Mouse (Mus musculus): ENCODE results near the gene Srsf3. TPM values are rescaled to one million over a fixed set of nuclear protein-coding genes. Genes with fewer than 3 reads are reported as not detected.
"Not testable (repeated sequence)": the region's sequence is repeated elsewhere in the genome, so short reads cannot be mapped to it uniquely, and the experiment has no call there.

Gene Srsf3
- polyA plus RNA-seq, 1 experiment: 71.0 TPM

- H3K4me3 ChIP-seq (ENCODE audit: insufficient read depth, low read depth, low read length): no peak overlapping the region
- peaks cover 3% of the 10 kb centered on the region; the same call in 1 of the 2 replicates for H3K36me3 ChIP-seq (ENCODE audit: control insufficient read depth, insufficient read depth, low read length)
- 84% methylated on average over 9 of the region's 9 CpGs for WGBS
- peaks cover 3% of the 10 kb centered on the region; the same call in 1 of the 2 replicates for H3K4me1 ChIP-seq (ENCODE audit: control insufficient read depth, insufficient read depth, low read length)
- no peak for DNase-seq
- no peaks in the 10 kb centered on the region for H3K27me3 ChIP-seq (replicated peaks; ENCODE audit: control insufficient read depth, insufficient read depth, low read length)
- TF ChIP-seq CTCF (conservative IDR thresholded peaks at IDR 0.05; ENCODE audit: insufficient read depth, insufficient read length, low read depth, low read length) (no peak), POLR2A (IDR thresholded peaks at IDR 0.05; ENCODE audit: low read depth, low read length) (no peak)
- H3K27ac ChIP-seq (ENCODE audit: insufficient read depth, low read depth, low read length): no peak overlapping the region
These were observed 41.1 kb upstream of the Srsf3 start for GRCm38 (mm10) chr17:28991286-28991685.

GRCm38 (mm10) chr17:28992105-28992504, 40.3 kb upstream of the Srsf3 start:
- DNase-seq: peak; percentile 92
- Histone ChIP-seq H3K36me3 (ENCODE audit: control insufficient read depth, insufficient read depth, low read length) (peaks cover 3% of the 10 kb centered on the region; the same call in 1 of the 2 replicates), H3K27me3 (replicated peaks; ENCODE audit: control insufficient read depth, insufficient read depth, low read length) (no peaks in the 10 kb centered on the region), H3K4me3 (ENCODE audit: insufficient read depth, low read depth, low read length) (no peak overlapping the region), H3K4me1 (ENCODE audit: control insufficient read depth, insufficient read depth, low read length) (peaks cover 3% of the 10 kb centered on the region; the same call in 1 of the 2 replicates), H3K27ac (ENCODE audit: insufficient read depth, low read depth, low read length) (no peak overlapping the region)
- WGBS: 21% methylated on average over 7 of the region's 7 CpGs
- TF ChIP-seq POLR2A (IDR thresholded peaks at IDR 0.05; ENCODE audit: low read depth, low read length) (no peak), CTCF (conservative IDR thresholded peaks at IDR 0.05; ENCODE audit: insufficient read depth, insufficient read length, low read depth, low read length) (no peak)

GRCm38 (mm10) chr17:28993004-28993403, 39.4 kb upstream of the Srsf3 start:
- H3K36me3 ChIP-seq (ENCODE audit: control insufficient read depth, insufficient read depth, low read length); H3K27ac ChIP-seq (ENCODE audit: insufficient read depth, low read depth, low read length); H3K4me3 ChIP-seq (ENCODE audit: insufficient read depth, low read depth, low read length); DNase-seq; H3K4me1 ChIP-seq (ENCODE audit: control insufficient read depth, insufficient read depth, low read length); H3K27me3 ChIP-seq (replicated peaks; ENCODE audit: control insufficient read depth, insufficient read depth, low read length): not testable (repeated sequence)
- 90% methylated on average over 1 of the region's 1 CpGs for WGBS

- H3K4me3 ChIP-seq (ENCODE audit: insufficient read depth, low read depth, low read length): no peak overlapping the region
- H3K36me3 ChIP-seq (ENCODE audit: control insufficient read depth, insufficient read depth, low read length): peaks cover 4% of the 10 kb centered on the region
- DNase-seq: no peak
- H3K27ac ChIP-seq (ENCODE audit: insufficient read depth, low read depth, low read length): no peak overlapping the region
- TF ChIP-seq CTCF (conservative IDR thresholded peaks at IDR 0.05; ENCODE audit: insufficient read depth, insufficient read length, low read depth, low read length) (no peak), POLR2A (IDR thresholded peaks at IDR 0.05; ENCODE audit: low read depth, low read length) (no peak)
- peaks cover 3% of the 10 kb centered on the region; the same call in 1 of the 2 replicates for H3K4me1 ChIP-seq (ENCODE audit: control insufficient read depth, insufficient read depth, low read length)
- no peaks in the 10 kb centered on the region for H3K27me3 ChIP-seq (replicated peaks; ENCODE audit: control insufficient read depth, insufficient read depth, low read length)
- WGBS: 77% methylated on average over 4 of the region's 4 CpGs
These were observed 37.8 kb upstream of the Srsf3 start for GRCm38 (mm10) chr17:28994615-28995014.

- TF ChIP-seq POLR2A (IDR thresholded peaks at IDR 0.05; ENCODE audit: low read depth, low read length) (no peak), CTCF (conservative IDR thresholded peaks at IDR 0.05; ENCODE audit: insufficient read depth, insufficient read length, low read depth, low read length) (no peak)
- 82% methylated on average over 6 of the region's 6 CpGs for WGBS
- no peak overlapping the region for H3K4me3 ChIP-seq (ENCODE audit: insufficient read depth, low read depth, low read length)
- H3K27me3 ChIP-seq (replicated peaks; ENCODE audit: control insufficient read depth, insufficient read depth, low read length): no peaks in the 10 kb centered on the region
- peaks cover 2% of the 10 kb centered on the region; the same call in 1 of the 2 replicates for H3K4me1 ChIP-seq (ENCODE audit: control insufficient read depth, insufficient read depth, low read length)
- H3K27ac ChIP-seq (ENCODE audit: insufficient read depth, low read depth, low read length): no peak overlapping the region
- peaks cover 3% of the 10 kb centered on the region for H3K36me3 ChIP-seq (ENCODE audit: control insufficient read depth, insufficient read depth, low read length)
- no peak for DNase-seq
These were observed 32.0 kb upstream of the Srsf3 start for GRCm38 (mm10) chr17:29000465-29000864.

GRCm38 (mm10) chr17:29003740-29004139, 28.7 kb upstream of the Srsf3 start:
- DNase-seq: no peak
- H3K27me3 ChIP-seq (replicated peaks; ENCODE audit: control insufficient read depth, insufficient read depth, low read length): no peaks in the 10 kb centered on the region
- WGBS: 74% methylated on average over 1 of the region's 1 CpGs
- no peak overlapping the region for H3K27ac ChIP-seq (ENCODE audit: insufficient read depth, low read depth, low read length)
- H3K36me3 ChIP-seq (ENCODE audit: control insufficient read depth, insufficient read depth, low read length): peaks cover 1% of the 10 kb centered on the region; the same call in 1 of the 2 replicates
- H3K4me1 ChIP-seq (ENCODE audit: control insufficient read depth, insufficient read depth, low read length): peaks cover 17% of the 10 kb centered on the region; the same call in 1 of the 2 replicates
- no peak overlapping the region for H3K4me3 ChIP-seq (ENCODE audit: insufficient read depth, low read depth, low read length)
- no peak for TF ChIP-seq POLR2A (IDR thresholded peaks at IDR 0.05; ENCODE audit: low read depth, low read length)
- TF ChIP-seq CTCF (conservative IDR thresholded peaks at IDR 0.05; ENCODE audit: insufficient read depth, insufficient read length, low read depth, low read length): no peak

GRCm38 (mm10) chr17:29005002-29005401, 27.4 kb upstream of the Srsf3 start:
- Histone ChIP-seq H3K4me3 (ENCODE audit: insufficient read depth, low read depth, low read length) (no peak overlapping the region), H3K4me1 (ENCODE audit: control insufficient read depth, insufficient read depth, low read length) (peaks cover 17% of the 10 kb centered on the region; the same call in 1 of the 2 replicates), H3K27ac (ENCODE audit: insufficient read depth, low read depth, low read length) (no peak overlapping the region), H3K27me3 (replicated peaks; ENCODE audit: control insufficient read depth, insufficient read depth, low read length) (no peaks in the 10 kb centered on the region), H3K36me3 (ENCODE audit: control insufficient read depth, insufficient read depth, low read length) (no peaks in the 10 kb centered on the region)
- no peak for TF ChIP-seq POLR2A (IDR thresholded peaks at IDR 0.05; ENCODE audit: low read depth, low read length)
- TF ChIP-seq CTCF (conservative IDR thresholded peaks at IDR 0.05; ENCODE audit: insufficient read depth, insufficient read length, low read depth, low read length): no peak
- 95% methylated on average over 3 of the region's 3 CpGs for WGBS
- DNase-seq: no peak
